Mouse (Mus musculus): ENCODE results near the gene Nexmif.
"Not testable (repeated sequence)": the region's sequence is repeated elsewhere in the genome, so short reads cannot be mapped to it uniquely, and the experiment has no call there.

Gene Nexmif

DNA sequence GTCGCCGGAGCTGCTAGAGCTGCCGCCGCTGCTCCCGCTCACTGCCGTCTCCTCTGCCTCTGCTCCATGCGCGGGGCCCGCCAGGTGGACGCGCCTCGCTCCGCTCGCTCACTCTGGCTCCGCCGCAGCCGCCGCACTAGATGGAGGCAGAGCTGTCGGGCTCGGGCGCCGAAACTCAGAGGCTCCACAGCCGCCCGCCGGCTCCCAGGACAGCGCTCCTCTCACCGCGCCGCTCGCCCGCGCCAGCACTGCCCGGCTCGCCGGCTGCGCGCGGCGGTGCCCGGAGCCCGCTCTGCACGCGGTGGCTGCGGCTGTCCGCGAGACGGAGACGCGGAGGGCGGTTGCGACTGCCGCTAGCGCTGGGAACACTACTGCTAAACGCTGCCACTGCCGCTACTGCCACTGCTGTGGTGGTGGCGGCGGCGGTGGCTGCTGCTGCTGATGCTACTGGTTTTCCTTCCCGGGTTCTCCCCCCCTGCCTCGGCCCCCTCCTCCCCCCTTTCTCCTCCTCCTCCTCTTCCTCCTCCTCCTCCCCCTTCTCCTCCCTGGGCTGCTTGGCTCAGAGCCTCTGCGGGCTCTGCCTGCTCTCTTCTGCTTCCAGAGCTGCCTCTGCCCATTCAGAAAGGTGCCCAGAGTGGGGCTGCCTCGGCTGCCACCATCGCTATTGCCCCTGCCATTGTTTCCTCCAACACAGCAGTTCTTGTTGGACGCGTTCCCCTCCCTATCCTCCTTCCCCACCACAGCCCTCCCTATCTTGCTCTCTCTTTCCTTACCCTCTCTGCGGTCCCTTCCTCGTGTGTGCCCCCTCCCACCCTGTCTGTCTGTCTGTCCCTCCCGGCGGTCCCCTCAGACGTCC lies at the start of gene Nexmif:
Gene Nexmif (minus strand): TSS at position 450 of the 856 bp plus-strand sequence.
- DNase-seq = peak; percentile 35

DNA sequence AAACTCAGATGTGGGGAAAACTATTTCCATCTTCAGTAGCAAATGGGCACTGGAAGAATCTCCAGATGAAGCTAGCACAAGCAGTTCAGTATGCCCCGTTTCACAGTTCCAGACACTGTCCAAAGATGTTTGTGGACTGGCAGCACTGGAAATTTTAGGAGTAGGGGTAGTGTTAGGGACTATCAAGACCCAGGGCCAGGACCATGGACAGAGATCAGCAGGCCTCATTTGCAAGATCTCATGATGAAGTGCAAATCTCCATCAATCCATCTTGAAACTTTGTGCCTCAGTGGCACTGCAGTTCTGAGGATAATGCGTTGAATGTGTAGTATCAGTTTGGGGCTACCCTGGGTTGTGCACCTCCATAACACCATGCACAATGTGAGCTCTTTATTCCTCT lies 7.7 kb upstream of the Nexmif start:
- DNase-seq = no peak

DNA sequence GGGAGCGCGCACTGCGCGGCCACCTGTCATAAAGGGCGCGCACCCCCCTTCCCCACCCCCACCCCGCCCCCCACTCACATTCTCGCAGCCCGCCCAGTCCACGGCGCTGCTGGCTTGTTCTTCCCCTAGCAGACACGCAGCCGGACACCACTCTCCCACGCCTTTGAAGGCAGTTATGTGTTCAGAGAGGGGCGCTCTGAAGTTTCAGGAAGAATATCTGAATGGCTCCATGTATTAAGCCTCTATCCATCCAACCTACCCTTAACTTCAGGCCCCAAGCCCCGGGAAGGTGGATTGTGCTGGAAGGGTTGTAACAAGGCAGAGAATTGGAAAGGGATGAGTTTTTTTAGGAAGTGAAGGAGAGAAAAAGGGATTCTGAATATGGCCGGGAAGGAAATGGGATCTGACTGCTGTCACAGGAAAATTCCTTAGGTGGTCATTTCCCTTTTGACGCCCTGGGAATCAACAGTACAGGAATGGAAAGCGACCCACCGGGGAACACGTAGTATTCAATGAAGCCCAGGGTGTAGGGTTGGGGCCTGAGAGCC lies 681 bp upstream of the Nexmif start:
- no peak for DNase-seq

DNA sequence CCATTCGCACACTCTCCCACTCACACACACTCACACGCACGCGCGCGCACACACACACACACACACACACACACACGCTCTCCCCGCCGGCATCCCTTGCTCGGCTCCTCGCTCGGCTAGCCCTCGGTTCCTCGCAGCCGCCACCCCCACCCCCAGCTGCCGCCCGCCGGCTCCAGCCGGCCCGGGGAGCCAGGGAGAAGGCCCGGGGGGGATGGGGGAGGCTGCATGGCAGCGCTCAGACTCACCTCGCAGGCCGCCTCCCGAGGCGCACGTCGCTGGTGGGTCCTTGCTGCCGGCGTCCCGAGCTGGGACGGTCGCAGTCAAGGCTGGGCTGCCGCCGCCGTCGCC lies 623 bp downstream of the Nexmif start:
- DNase-seq = no peak

DNA sequence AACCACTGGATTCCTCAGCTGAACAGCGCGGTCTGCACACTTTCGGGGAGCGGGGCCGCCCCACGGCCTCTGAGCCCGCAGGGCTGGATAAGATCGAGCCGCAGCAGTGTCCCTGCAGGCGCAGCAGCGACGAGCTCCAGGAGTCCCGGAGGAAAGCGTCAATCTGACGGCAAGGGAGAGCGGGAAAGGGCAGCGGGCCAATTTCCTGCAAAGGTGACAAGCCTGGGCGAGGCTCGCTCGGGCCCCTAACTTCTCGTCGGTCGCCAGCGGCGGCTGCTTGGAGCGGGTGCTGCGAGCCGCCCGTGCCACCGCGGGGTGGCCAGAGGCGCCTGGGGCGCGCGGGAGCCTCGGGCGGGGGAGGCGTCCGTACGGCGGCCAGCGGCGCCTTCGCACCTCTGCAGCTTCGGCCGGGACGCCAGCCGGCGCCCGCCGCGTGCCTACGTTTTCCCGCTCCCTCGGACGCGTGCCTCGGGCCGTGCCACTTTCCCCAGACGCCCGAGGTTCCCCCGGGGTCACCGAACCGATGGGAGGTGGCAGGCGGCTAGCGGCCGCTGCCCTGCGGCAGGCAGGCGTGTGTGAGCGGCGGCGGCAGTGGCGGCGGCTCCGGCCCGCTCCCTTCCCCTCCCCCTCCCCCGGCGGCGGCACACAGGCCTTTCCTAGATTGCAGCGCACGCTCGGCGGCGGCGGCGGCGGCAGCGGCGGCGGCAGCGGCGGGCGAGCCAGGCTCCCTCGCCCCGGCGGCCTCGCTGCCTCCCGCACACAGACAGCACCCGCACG lies 1.2 kb downstream of the Nexmif start:
- DNase-seq = peak; percentile 44

DNA sequence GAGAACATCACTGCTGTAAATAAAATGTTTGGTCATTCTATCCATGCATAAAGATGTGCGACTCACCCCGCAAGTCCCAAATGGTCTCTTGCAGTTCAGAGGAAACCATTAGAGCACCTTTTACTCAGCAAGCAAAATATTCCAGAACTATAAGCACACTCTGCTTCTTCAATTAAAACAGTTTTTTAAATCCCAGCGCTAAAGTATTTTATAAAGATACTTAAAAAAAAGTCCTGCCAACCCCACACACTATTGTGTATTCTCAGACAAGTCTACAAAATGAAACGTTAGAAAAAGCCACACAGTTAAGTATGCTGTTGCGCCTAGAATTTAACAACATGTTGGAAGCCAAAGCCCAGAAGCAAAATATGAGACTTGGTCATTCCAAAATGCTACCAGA lies 1.9 kb downstream of the Nexmif start:
- no peak for DNase-seq

DNA sequence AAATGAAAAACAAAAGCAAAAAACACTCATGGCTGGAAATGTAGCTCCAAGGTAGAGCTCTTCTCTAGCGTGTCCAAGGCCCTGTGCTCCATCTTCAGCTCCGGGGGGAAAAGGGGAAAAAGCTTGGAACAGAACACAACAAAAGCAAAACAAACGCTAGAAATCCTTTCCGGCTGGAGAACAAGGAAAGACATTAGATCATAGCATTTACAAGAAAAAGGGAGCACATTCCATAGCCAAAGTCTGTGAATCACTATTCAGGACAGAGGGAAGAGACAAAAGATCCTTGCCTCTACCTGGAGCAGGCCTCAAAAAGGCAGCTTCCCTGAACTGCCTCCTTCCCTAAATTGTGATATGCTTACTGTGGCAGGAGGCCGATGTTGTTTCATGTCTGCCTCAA lies 4.4 kb downstream of the Nexmif start:
- no peak for DNase-seq

DNA sequence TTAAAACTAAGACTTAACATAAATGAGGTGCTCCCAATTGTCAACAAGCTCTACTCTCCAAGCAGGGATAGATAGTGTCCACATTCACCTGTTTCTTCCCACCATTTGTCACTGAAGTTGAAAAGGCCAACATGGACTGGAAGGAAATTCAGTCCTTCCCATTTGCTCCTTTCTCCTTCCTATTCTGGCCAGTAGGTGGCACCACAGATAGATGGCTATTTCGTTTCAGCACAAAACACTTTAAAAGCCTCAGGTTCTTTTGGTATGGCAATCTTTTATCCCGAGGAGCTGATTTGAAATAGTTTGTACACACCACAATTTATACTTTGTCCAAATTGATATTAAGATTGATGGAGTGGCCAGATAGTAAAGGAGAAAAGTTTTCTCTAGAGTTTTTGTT lies 21.7 kb downstream of the Nexmif start:
- DNase-seq = peak; percentile 40

DNA sequence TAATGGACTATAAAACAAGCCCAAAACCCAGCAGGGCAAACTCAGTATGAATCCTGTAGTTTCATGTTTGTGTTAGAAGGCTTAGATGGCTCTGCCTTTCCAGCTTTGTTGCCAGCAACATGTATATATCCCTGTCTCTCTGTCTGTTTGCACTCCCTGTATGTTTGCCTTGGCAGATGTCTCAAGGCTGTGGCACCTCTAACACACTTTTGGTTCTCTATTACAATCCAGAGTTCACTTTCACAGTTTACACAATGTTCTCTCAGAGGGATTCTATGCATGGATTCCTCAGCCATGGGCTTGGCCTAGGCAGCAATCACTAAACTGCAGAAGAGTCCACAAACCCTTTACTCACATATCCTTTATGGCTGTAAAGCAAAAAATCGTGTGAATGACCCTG lies 50.9 kb downstream of the Nexmif start:
- no peak for DNase-seq

DNA sequence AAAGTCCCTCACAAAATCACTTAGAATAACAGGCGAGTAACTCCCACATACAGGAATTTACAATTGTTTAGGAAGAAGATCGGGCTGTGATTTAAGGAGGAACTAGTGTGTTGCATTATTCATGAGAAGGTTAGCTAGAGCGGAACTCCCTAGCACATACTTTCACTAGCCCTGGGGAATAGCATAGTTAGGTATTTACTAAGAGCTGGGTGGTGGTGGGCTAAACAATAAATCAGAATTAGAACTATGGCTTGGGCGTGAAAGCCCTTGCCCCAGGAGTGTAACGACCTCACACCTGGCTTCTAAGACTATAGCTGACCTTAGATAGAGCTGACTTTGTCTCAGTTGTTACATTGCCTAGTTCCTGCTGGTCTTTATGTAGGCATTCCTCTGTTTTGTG lies 85.7 kb downstream of the Nexmif start:
- not testable (repeated sequence) for DNase-seq

DNA sequence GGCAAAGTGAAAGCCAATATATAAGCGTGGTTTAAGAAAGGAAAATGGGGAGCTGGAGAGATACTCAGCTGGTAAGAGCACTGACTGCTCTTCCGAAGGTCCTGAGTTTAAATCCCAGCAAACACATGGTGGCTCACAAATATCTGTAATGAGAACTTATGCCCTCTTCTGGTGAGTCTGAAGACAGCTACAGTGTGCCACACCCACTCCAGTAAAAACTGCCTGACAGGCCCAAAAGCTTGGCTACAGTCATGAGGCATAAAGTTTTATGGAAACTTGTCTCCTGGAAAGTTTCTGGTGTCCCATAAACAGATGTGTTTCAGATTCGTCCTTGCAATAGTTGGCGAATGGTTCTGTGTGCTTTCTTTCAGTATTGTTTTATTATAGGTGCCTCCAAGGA lies 86.4 kb downstream of the Nexmif start:
- DNase-seq = no peak

DNA sequence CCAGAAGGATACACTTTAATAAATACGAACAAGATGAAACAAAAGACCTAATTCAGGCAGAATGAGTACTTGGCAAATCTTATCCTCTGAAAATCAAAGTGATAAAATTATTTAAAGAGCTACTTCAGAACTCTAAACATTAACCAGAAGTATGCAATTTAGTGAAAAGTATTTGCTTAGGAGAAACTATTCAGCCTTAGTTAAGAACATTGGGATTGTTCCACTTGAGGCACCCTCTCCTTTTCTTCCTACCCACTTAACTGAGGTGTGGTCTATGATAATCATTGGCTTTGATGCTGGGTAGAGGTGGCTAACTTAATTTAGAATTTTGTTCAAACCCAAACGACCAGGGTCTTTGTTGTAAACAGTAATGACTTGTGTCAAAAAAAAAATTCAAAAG lies 146.1 kb downstream of the Nexmif start:
- no peak for DNase-seq

DNA sequence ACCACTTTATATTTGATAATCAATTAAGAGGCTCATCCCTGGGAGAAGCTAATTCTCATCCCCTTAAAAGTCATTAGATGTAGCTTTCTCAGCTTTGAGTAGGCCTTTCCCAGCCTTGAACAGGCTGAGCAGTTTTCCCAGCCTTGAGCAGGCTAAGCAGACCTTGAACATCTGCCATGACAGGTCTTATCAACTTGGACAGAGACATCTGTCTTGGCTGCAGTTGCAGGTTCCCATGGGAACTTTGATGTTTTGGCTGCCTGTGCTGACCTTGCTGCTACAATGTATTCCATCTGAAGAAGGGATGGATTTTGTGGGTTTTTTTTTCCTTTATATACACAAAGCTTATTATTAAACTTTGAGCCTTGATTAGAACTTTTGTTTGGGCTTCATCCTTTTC lies 160.7 kb downstream of the Nexmif start:
- DNase-seq = no peak

DNA sequence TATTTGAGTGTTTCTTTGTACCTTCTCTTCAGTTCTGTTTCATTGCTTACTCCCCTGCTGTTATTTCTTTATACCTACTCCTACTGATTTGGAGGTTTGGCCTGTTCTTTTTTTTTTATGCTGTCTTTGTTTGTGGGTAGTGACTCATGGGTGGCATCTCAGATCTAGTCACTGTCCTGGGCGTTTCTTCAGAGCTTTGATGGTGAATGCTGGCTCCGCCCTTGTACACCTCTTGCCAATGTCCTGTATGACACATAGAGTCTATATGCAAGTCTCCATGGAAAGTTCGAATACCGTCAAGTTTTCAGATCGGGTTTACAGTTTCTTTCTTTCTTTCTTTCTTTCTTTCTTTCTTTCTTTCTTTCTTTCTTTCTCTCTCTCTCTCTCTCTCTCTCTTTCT lies 167.1 kb downstream of the Nexmif start:
- DNase-seq = no peak

DNA sequence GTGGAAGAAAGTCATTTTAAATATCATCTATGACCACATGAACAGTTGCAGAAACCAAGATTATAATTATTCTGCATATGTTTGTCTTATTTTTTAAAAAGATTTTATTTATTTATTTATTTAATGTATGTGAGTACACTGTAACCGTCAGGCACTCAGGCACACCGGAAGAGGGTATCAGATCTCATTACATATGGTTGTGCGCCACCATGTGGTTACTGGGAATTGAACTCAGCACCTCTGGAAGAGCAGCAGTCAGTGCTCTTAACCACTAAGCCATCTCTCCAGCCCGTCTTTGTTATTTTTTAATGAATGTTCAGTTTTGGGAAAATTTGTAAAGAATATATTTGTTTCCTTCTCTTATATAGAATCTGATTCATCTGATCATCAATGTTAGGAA lies 168.2 kb downstream of the Nexmif start:
- no peak for DNase-seq
